Mouse (Mus musculus): Measurements from ENCODE around the gene Lama4.

The Lama4 gene

DNA sequence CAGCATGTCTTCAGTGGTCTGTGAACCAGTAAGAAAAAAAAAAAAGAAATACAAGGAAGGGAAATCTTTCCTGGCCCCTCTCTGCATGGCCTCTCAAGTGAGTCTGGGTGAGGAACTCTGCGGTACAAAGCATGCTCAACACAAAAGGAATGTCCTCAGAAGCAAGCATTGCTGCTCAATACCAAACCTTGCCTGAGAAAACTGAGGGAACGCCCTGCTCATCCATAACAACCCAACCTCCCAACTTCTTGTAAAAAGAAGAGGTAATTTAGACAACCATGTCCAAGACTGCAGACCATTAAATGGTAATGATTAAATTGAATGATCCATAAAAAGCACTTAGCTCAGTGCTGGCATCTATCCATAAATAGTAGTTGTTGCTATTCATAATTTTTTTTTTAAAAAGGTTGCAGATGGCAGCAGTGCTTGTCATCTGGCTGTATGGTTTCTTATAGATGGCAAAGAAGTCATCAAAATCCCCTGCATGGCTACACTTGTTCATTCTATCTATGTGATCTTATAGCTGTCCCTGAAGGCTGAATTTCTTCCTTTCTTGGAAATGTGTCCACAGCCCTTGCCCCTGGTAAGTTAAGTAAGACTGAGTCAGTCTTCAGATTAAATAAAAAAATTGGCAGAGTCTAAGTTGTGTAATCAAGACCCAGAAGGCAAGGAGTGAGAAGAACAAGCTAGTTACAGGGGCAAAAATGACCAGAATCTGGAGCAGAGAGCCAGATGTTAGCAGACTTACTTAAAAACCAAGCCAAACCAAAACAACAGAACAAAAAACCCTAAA lies 28.5 kb downstream of the Lama4 start:
- in situ Hi-C loops (cut with MboI, MseI) = no loop called here

DNA sequence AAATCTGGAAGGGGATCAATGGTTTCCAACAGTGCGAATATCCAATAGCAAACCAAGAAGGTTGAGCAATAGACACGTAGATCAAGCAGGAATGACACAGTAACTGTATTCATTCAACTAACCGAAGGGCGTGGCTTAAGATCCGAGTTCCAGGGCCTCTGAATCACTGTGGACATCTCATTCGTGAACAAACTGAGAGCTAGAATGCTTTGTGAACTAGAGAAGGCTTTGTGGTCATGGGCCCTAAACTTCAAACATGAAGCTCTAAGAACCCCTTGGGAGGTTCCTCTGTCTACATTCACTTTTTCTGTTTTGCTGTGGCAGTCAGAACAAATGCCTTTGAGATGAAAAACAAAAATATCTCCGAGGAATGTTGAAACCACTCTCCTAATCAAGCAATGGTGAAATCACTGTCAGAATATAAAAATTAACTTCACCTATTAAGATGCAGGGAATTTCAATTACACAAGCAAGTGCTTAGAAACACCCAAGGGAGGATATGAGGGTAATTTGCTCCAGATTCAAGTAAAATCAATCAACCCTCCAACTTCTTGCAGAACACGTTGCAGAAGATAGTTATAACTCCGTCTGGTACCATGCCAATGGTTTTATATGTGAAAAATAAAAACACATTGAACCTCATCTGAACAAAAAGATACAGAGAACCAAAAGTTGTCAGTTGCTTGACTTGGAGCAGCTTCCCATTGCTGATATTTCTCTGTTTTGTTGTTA lies 29.6 kb downstream of the Lama4 start:
- in situ Hi-C loops (cut with MboI, MseI) = no loop called here

DNA sequence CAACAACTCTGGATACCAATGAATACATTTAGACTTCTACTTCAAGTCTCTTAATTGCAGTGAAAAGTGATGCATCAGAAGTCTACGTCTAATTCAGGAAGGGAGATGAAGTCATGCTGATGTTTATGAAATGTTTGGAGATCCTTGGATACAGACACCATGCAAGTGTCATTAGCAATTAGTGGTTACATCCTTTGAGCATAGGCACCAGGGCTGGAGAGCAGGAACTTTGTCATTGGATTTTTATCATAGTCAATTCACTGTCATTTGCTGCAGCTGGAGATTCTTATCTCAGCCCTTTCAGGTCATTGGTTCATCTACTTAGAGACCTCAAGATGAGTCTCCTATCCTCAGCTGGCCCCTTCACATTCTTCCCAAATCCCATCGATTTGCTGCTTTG lies 30.6 kb downstream of the Lama4 start:
- in situ Hi-C loops (cut with MboI, MseI) = no loop called here

DNA sequence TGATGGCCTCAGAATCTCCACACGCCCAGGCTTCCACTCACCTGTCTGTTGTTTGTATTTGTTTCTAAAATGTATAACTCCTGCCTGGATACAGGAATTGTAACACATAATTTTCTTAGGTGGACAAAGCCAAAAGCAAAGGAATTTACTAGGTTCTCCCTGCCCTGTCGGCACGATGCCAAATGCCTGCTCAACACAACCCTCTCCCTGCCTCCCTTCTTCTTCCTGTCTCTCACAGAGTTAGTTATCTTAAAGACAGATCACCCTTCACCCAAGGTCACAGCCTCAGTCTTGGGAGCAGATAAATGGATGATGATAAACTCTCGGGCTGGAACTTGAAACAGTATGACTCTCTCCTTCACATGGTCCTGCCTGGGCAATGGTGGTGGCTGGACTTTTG lies 35.6 kb downstream of the Lama4 start:
- in situ Hi-C loops (cut with MboI, MseI) = no loop called here

DNA sequence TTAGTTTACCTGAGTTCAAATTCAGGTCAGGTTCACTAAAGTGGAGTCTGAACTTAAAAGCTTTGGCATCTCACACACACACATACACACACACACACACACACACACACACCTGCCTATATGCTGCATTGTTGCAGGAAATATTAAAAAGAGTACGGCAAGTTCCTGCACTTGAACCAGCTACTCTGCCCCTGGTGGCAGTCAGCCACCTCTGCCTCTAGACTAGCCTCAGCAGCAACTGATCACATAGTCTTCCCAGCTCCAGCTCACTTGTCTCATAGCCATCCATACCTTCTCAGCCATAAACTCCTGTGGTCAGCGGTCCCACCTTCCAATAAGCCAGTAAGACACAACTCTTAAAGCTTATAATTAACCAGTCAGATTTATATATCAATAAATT lies 37.2 kb downstream of the Lama4 start:
- in situ Hi-C loops (cut with MboI, MseI) = no loop called here

DNA sequence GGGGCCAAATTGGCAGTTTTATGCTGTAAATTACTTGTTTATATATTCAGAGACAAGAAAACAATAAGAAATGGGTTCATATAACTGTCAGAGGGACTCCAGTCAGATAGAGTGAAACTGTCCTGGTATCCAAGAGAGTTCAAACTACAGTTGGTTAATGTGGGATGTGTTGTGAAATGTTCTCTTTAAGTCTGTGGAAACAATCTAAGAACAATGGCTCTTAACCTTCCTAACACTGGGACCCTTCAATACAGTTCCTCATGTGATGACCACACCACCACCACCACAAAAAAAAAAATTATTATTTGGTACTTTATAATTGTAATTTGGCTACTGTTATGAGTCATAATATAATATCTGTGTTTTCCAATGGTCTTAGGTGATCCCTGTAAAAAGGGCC lies 38.2 kb downstream of the Lama4 start:
- in situ Hi-C loops (cut with MboI, MseI) = no loop called here

DNA sequence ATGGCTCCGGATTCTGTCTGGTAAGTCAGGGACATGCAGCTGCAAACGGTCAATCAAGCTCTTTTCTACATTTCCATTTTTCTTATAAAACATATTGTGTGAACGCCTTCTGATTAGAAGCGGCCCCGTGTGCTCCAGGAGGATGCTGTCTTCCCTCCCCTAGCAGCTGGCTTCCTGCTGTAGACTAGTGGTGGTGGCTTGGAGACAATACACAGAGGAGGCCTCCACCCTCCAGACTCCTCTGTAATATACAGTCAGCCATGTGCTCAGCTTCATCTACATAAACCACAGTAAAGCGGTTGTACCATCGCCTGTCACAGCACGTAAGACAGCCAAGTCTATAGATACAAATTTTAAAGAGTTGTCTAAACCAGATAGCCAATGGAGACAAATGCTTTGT lies 40.2 kb downstream of the Lama4 start:
- in situ Hi-C loops (cut with MboI, MseI) = no loop called here

DNA sequence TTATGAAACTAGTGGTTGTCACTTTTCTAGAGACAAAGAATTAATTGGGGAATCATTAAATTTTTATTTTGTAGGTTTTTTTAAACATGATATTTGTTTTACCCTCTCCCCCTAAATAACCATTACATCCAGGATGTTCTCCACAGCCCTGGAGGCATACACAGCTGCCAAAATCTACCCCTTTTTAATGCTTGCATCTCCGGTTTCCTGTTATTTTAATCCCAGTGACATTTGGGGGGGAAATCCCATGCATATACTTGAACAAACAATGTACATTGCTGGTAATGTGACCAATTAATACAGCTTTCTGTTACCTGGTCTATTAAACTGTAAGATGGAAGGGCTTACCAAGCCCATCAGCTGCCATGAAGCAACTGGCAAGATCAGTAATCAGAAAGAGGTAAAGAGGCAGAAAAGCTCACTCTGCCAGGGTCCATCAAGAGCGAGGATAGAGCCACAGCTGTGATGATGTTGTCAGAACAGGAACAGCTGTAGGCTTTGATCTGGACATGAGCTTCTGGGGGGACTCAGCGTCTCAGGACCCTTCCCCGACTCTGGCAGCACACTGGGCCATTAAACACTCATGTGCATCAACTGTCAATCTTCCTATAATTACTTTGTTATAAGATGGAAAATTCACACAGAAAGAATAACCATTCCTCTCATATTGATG lies 41.3 kb downstream of the Lama4 start:
- in situ Hi-C loops (cut with MboI, MseI) = no loop called here

DNA sequence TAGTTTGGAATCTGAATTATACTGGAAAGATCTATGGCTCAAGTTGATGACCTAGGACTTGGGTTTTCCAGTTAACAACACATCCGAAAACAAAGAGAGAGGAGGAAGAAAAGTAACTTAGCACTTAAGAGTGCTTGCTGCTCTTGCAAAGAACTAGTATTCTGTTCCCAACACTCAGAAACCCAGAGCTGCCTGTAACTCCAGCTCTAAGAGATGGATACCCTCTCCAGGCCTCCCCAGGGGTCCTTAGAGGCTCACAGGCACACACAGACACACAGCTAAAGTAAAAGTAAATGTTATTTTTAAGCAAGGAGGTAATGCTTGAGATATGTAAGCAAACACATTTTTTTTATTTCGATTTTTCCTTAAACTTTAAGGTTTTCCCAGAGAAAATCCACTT lies 49.5 kb downstream of the Lama4 start:
- in situ Hi-C loops (cut with MboI, MseI) = no loop called here

DNA sequence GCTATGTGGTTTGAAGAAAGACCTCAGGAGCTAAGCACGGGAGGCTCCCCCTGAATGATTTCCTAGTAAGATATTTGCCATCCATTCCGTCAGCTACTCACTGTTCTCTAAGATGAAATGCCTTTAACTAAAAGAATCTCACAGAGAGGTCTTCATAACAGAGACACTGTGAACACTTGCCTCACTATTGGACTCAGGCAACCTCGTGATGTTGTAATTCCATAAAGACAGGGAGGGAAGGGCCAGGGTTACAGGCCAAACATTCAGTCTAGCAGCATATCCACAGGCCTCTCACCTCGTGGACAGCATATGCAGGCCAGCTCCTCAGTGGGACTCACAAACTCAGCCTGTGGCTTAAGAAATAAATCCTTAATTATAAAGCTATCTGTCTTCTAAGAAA lies 52.7 kb downstream of the Lama4 start:
- in situ Hi-C loops (cut with MboI, MseI) = no loop called here

DNA sequence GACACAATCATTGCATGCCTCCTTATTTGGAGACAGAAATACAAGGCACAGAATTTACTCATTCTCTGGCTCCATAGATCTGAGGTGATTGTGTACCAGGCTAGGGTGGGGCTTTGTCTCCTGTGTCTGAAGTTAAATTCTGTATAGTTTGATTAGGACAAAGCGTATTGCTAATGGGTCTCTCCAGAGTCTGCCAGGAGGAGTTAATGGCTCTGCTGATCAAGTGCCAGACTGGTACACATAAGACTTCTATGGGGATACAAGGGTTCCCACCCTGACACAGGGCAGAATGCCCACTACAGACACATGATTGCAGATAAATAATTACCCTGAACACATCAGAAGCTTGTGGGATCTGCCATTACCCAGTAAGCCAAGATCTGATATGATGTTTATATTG lies 53.3 kb downstream of the Lama4 start:
- in situ Hi-C loops (cut with MboI, MseI) = no loop called here

DNA sequence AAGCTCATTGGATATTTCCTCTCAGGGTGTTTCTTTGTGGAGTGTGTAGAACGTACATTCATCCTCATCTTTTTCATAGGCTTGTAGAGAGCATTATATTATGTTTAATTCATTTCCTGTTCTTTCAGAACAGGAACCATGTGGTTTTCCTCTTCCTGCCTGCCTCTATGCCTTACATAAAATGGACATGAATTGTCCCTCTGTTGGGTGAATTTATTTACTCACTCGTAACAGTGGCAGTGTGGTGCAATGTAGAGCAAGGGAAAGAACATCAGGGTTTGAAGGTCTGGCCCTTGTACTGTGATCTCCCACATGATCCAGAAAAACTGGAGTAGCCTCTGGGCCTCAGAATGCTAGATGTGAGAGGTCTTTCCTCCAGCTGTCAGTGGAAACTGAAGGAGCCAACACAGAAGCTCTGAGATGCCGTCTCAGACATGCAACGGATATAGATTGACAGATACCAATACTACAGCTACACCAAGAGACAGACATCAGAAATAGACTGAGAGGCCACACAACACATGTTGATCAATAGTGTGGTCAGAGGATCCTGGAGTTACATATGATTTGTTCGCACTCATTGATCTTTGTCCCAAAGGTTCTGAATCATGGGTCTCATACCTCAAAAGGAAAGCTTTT lies 58.4 kb downstream of the Lama4 start:
- in situ Hi-C loops (cut with MboI, MseI) = no loop called here

DNA sequence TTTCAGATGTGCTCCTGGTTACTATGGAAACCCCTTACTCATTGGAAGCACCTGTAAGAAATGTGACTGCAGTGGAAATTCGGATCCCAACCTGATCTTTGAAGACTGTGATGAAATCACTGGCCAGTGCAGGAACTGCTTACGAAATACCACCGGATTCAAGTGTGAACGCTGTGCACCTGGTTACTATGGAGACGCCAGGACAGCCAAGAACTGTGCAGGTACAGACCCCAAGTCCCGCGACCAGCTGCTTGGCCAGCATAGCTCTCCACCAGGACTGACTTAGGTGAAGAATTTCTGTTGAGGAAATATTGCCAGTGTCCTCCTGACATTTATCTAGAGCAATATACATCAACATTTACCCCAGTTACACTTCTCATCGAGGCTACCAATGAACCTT lies 61.2 kb downstream of the Lama4 start:
- in situ Hi-C loops (cut with MboI, MseI) = no loop called here

DNA sequence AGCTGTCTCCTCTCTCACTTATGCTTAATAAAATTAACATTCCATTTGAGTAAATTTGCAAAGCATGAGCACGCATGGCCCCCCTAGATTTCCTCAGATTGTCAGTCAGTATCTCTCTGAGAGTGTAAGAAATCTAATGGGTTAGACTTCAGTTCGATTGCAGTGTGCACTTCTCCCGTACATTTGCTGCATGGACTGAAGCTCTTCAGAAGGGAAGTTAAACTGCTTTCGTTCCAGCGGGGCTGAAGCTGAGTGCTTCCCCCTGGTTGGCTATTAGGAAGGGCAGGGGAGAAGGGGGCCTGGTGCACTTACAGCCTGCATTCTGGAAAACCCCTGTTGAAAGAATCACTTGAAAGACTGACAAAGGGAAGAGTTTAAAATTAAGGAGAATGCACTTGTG lies 61.7 kb downstream of the Lama4 start:
- in situ Hi-C loops (cut with MboI, MseI) = no loop called here

DNA sequence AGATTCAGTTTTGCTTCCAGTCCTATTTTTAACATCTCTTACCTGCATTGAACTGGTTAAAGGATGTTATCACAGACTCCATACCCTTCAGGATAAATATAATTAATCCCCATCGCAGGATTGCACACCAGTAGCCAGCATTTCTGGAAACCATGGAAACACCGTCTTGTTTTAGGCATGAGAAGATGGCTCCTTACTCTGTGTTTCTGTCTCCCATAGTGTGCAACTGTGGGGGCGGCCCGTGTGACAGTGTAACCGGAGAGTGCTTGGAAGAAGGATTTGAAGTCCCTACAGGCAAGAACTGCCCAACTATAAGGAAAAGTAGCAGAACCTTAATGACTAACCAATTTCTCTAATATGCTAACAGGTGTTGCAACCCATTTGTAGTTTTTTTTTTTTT lies 63.1 kb downstream of the Lama4 start:
- in situ Hi-C loops (cut with MboI, MseI) = no loop called here

DNA sequence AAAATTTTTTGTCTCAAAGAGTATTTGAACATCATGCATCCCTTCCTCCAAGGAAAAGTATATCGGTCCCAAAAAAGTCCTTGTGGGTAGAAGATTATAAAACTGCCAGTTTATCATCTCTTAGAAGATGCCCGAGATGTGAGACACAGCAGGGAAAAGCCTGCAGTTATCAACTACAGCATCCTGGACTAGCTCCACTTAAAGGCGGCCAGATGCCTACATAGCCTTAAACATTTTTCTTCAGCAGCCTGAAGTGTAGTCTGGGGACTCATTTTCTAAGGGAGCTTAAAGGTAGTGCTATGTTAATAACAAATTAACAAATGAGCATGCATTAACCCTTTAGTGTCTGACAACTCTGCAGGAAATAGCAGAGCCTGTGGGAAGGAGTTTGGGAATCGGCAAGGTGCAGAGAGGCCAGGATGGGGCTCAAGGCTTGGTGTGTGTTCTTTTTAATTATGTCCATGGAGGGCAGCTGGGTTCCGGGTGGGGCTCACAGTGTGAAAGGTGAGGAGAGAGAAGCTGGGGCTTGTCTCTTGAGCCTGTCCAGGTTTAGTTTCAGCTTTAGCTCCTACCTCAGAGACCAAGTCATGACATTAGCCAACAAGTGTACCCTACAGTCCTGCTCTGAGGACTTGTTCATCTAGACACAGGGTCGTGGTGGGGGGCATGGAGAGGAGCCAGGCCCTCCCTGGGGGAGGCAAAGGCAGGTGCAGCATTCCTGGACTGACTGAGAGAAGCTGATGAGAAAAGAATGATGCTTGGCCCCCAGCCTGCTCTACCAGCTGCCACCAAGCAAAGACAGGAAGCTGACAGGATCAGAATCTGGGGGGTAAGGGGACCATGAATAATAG lies 64.2 kb downstream of the Lama4 start:
- in situ Hi-C loops (cut with MboI, MseI) = no loop called here

DNA sequence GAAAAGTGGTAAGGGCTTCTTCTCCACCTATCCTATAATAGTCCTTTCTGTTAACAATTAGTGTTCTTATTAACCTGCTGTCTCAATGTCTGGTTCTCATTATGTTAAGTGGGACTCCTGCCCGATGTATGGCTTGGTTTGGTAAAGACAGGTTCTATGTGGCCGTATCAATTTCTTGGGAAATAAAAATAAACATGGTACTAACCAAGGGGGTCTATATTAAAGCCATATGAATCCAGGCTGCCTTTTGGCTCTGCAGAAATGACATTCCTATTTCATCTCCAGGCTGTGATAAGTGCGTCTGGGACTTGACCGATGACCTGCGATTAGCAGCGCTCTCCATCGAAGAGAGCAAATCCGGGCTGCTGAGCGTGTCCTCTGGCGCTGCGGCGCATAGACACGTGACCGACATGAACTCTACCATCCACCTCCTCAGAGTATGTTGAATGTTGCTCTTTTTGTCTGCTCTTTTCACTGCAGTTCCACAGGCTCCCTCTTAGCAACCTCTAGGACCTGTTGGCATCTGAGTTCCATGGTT lies 64.9 kb downstream of the Lama4 start:
- in situ Hi-C loops (cut with MboI, MseI) = no loop called here

DNA sequence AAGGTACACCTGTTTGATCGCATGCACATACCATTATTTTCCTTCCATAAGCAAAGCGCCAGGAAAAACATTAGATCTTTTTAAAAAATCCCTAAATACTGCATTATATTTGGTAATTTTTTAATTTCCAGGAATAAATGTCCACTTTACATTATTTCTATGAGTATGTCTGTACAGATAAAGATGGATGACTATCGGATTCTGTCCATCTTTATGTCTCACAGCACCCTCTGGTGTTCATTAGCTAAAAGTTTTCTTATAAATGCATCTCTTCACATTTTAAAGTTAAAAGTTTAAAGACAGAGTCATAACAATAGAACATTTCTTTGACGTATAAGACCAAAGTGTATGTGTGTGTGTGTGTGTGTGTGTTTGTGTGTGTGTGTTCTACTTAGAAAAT lies 74.2 kb downstream of the Lama4 start:
- in situ Hi-C loops (cut with MboI, MseI) = no loop called here

DNA sequence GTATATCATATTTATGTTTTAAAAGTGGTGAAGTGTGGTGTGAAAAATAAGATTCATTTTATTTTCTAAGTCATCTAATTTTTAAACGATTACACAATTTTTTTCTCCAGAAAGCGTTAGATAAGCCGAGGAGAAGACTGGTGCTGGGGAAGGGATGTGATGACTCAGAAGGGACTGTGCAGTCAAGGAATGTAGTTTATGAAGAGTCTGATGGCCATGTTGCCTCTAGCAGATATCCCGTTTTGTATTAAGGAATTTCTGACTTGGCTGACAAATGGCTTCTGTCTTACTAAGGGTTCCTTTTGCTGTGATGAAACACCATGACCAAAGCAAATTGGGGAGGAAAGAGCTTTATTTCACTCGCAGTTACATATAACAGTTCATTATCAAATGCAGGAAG lies 74.7 kb downstream of the Lama4 start:
- in situ Hi-C loops (cut with MboI, MseI) = no loop called here

DNA sequence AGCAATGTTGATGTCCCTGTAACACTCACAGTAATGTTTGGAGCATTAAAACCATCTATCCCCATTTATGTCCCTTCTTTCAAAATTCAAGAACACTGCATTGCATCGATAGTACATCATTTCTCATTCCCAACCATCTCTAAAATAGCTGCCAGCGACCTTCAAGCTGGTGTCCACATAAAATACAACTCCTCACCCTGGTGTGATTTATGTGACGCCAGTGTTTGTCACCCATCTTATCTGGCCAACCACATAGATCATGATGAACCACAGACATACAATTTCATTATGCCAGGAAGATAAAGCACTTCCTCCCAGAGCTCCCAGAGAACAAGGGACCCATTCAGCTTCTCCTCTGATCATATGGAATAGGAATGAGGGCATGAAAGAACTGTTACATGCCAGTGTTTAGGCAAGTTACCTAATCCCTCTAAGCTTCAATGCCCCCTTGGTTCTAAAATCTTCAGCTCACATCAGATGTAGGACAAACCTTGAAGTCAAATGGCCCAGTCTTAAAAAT lies 79.2 kb downstream of the Lama4 start:
- in situ Hi-C loops (cut with MboI, MseI) = no loop called here

DNA sequence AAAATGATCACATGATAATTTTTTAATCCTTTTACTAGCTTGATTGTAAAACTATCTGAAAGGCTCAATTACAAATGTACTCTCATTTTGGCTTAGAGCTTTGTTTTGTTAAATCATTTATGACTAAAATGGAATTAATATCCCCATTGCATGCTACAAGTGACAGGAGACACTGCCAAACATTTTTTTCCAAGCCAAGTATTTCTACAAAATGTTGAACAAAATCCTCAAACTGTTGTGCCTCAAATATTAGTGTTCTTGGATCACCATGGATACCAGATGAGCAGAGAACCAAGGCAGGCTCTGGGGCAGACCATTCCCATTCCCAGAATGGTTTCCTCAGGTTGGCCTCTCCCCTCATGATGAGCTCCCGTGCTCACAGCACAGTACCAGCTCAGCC lies 79.8 kb downstream of the Lama4 start:
- in situ Hi-C loops (cut with MboI, MseI) = no loop called here

Data from regulatory T cell (primary cell).